Mouse (Mus musculus): ENCODE results near the gene Kdm4c. TPM values are rescaled to one million over a fixed set of nuclear protein-coding genes. Genes with fewer than 3 reads are reported as not detected.
"Not testable (repeated sequence)": the region's sequence is repeated elsewhere in the genome, so short reads cannot be mapped to it uniquely, and the experiment has no call there.

The Kdm4c gene
- 8.4 and 9.6 TPM in 2 replicates for total RNA-seq (2012; rRNA removed)
- polyA plus RNA-seq (2012; ENCODE audit: insufficient read depth in 1 of 2, insufficient read length in 2 of 2, low read depth in 1 of 2, low replicate concordance in 2 of 2, missing spikeins in 1 of 2), result 1 to 10 TPM in 1 of 2 experiments, not detected in 1; 7.5 TPM

DNA sequence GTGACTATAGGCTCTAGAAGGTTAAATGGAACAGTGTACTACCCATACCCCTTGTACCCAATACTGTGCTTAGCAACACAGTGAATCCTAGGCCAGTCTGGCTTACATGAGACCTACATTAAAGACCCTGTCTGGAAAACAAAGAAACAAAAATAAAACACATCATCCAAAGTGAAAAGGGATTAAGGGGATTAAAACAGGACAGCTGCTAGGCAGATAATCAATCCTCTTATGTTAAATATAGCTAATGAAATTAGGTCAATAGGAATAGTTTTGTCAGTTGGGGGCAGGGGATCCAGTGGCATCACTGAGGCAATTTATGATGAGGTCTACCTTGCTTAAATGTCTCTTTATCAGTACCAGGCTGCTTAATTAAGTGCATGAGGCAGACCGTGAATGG lies at the start of gene Kdm4c:
Gene Kdm4c (plus strand): TSS at position 322 of the 400 bp plus-strand sequence.
- TF ChIP-seq NRF1 (IDR thresholded peaks at IDR 0.05; ENCODE audit: insufficient read depth, low read depth, low read length, poor library complexity, severe bottlenecking) (no peak), USF2 (IDR thresholded peaks at IDR 0.05; ENCODE audit: borderline replicate concordance in 1 of 2, insufficient read depth in 1 of 2, low read depth in 1 of 2, low read length in 2 of 2) (no peak), HCFC1 (IDR thresholded peaks at IDR 0.05; ENCODE audit: low read depth, low read length) (no peak), ELF1 (IDR thresholded peaks at IDR 0.05; ENCODE audit: low read depth, low read length) (no peak), TBP (IDR thresholded peaks at IDR 0.05; ENCODE audit: low read depth, low read length) (no peak), EP300 (IDR thresholded peaks at IDR 0.05; ENCODE audit: low read depth in 1 of 2, low read length in 2 of 2) (no peak), TCF12 (IDR thresholded peaks at IDR 0.05; ENCODE audit: low read depth, low read length) (no peak), UBTF (IDR thresholded peaks at IDR 0.05; ENCODE audit: borderline replicate concordance, insufficient read depth, low read depth, low read length) (no peak), MYC (IDR thresholded peaks at IDR 0.05; ENCODE audit: low read depth, low read length) (no peak), CTCF (IDR thresholded peaks at IDR 0.05 in 2 of 3, conservative IDR thresholded peaks at IDR 0.05 in 1 of 3; ENCODE audit: control insufficient read depth in 1 of 3, insufficient read depth in 1 of 3, low read depth in 2 of 3, low read length in 3 of 3, poor library complexity in 1 of 3, severe bottlenecking in 1 of 3) (no peak), POLR2AphosphoS2 (IDR thresholded peaks at IDR 0.05; ENCODE audit: low read length) (no peak), MXI1 (IDR thresholded peaks at IDR 0.05; ENCODE audit: low read depth, low read length) (no peak), CHD2 (IDR thresholded peaks at IDR 0.05; ENCODE audit: low read length) (no peak), ETS1 (IDR thresholded peaks at IDR 0.05; ENCODE audit: low read depth, low read length) (no peak), RAD21 (IDR thresholded peaks at IDR 0.05; ENCODE audit: low read depth, low read length) (no peak), SIN3A (IDR thresholded peaks at IDR 0.05; ENCODE audit: low read length) (no peak), ZMIZ1 (IDR thresholded peaks at IDR 0.05; ENCODE audit: low read depth, low read length) (no peak)
- Histone ChIP-seq H3K9me3 (replicated peaks; ENCODE audit: insufficient read depth, low read length) (no peaks in the 10 kb centered on the region), H3K4me1 (ENCODE audit: control insufficient read depth in 1 of 2, insufficient read depth in 2 of 2, low read length in 2 of 2) (no peaks in the 10 kb centered on the region), H3K36me3 (ENCODE audit: control insufficient read depth in 1 of 2, insufficient read depth in 2 of 2, low read length in 2 of 2) (no peaks in the 10 kb centered on the region), H3K4me3 (ENCODE audit: control insufficient read depth in 1 of 2, insufficient read depth in 1 of 2, low read depth in 2 of 2, low read length in 2 of 2) (no peak within 1 kb of the TSS), H3K79me2 (ENCODE audit: control insufficient read depth, insufficient read depth, low read length, poor library complexity) (no peaks in the 10 kb centered on the region), H3K27ac (ENCODE audit: control insufficient read depth, low read depth, low read length) (no peak within 1 kb of the TSS), H3K27me3 (ENCODE audit: control insufficient read depth in 1 of 2, insufficient read depth in 2 of 2, low read length in 2 of 2) (no peaks in the 10 kb centered on the region), H3K9ac (ENCODE audit: control insufficient read depth, low read depth, low read length, poor library complexity, severe bottlenecking) (no peak within 1 kb of the TSS)
- DNase-seq (ENCODE audit: low read depth, low spot score), result no peak

DNA sequence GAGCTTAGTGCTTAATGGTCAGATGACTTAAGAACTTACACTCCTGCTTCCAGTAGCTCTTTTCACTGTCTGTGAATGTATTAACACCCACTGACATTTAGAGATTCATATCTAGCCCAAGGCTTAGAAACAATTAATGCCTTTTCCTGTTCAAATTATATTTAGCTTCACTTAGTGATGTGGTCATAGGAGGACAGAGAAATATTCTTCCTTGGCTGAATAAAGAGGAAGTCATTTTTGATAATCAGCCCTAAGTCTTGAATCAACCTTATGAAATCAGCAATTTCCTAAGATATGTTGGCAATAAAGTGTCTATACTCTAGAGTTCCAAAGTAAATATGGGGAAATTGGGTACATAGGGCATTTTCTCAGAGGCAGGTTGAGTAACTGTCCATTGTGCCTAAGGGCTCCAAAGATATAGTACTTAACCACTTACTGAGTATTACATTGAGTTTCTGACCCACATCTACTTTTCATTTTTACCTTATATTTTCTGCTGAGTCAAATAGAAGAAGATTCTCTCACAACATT lies 41.0 kb upstream of the Kdm4c start:
- TF ChIP-seq POLR2AphosphoS2 (IDR thresholded peaks at IDR 0.05; ENCODE audit: low read length), result no peak
- no peak for TF ChIP-seq RCOR1 (IDR thresholded peaks at IDR 0.05; ENCODE audit: low read depth, low read length)
- no peak for TF ChIP-seq MXI1 (IDR thresholded peaks at IDR 0.05; ENCODE audit: low read depth, low read length)
- no peak for TF ChIP-seq ZKSCAN1 (IDR thresholded peaks at IDR 0.05; ENCODE audit: low read depth, low read length)
- no peak for TF ChIP-seq EP300 (IDR thresholded peaks at IDR 0.05; ENCODE audit: low read depth in 1 of 2, low read length in 2 of 2)
- TF ChIP-seq JUND (IDR thresholded peaks at IDR 0.05; ENCODE audit: low read depth, low read length), result no peak
- no peak for TF ChIP-seq CHD2 (IDR thresholded peaks at IDR 0.05; ENCODE audit: low read length)
- TF ChIP-seq TCF12 (IDR thresholded peaks at IDR 0.05; ENCODE audit: low read depth, low read length), result no peak
- Histone ChIP-seq H3K4me1 (ENCODE audit: control insufficient read depth in 1 of 2, insufficient read depth in 2 of 2, low read length in 2 of 2) (no peaks in the 10 kb centered on the region), H3K79me2 (ENCODE audit: control insufficient read depth, insufficient read depth, low read length, poor library complexity) (no peaks in the 10 kb centered on the region), H3K9ac (ENCODE audit: control insufficient read depth, low read depth, low read length, poor library complexity, severe bottlenecking) (no peak overlapping the region), H3K36me3 (ENCODE audit: control insufficient read depth in 1 of 2, insufficient read depth in 2 of 2, low read length in 2 of 2) (no peaks in the 10 kb centered on the region), H3K27ac (ENCODE audit: control insufficient read depth, low read depth, low read length) (no peak overlapping the region), H3K9me3 (replicated peaks; ENCODE audit: insufficient read depth, low read length) (no peaks in the 10 kb centered on the region), H3K27me3 (ENCODE audit: control insufficient read depth in 1 of 2, insufficient read depth in 2 of 2, low read length in 2 of 2) (no peaks in the 10 kb centered on the region), H3K4me3 (ENCODE audit: control insufficient read depth in 1 of 2, insufficient read depth in 1 of 2, low read depth in 2 of 2, low read length in 2 of 2) (no peak overlapping the region)
- no peak for DNase-seq (ENCODE audit: low read depth, low spot score)

DNA sequence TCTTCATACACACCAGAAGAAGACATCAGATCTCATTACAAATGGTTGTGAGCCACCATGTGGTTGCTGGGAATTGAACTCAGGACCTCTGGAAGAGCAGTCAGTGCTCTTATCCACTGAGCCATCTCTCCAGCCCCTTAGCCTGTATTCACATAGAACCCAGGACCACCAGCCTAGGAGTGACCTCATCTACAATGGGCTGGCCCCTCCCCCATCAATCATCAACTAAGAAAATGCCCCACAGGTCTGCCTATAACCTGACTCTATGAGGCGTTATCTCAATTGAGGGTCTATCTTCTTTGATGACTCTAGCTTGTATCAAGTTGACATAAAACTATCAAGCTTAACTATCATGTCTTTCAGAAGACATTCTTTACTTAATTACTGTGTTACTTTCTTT lies 20.5 kb upstream of the Kdm4c start:
- not testable (repeated sequence) for H3K27me3 ChIP-seq (ENCODE audit: control insufficient read depth in 1 of 2, insufficient read depth in 2 of 2, low read length in 2 of 2); H3K9me3 ChIP-seq (replicated peaks; ENCODE audit: insufficient read depth, low read length); H3K4me3 ChIP-seq (ENCODE audit: control insufficient read depth in 1 of 2, insufficient read depth in 1 of 2, low read depth in 2 of 2, low read length in 2 of 2); DNase-seq (ENCODE audit: low read depth, low spot score); H3K79me2 ChIP-seq (ENCODE audit: control insufficient read depth, insufficient read depth, low read length, poor library complexity); H3K36me3 ChIP-seq (ENCODE audit: control insufficient read depth in 1 of 2, insufficient read depth in 2 of 2, low read length in 2 of 2); H3K4me1 ChIP-seq (ENCODE audit: control insufficient read depth in 1 of 2, insufficient read depth in 2 of 2, low read length in 2 of 2); H3K27ac ChIP-seq (ENCODE audit: control insufficient read depth, low read depth, low read length); H3K9ac ChIP-seq (ENCODE audit: control insufficient read depth, low read depth, low read length, poor library complexity, severe bottlenecking)
